Mouse (Mus musculus) forebrain, embryonic 11.5 days (tissue): ENCODE results near the gene Sirt6. TPM values are rescaled to one million over a fixed set of nuclear protein-coding genes. Genes with fewer than 3 reads are reported as not detected.

Experiments used
- ATAC-seq: fragments of 200-750 bp; cut with Nextera tagmentation; replicated peaks from 2 replicates; pipeline ENCODE4 v1.8.0; 2017; ENCODE audit warnings: moderate TSS enrichment; ENCODE audit not compliant: low FRiP score
- DNase-seq: peaks from one replicate; pipeline ENCODE4 v3.0.0-alpha.2; 2017; ENCODE audit warnings: low spot score
- H3K27ac ChIP-seq: fragments of 300-500 bp; sonication (generic); 2 replicates; pipeline ENCODE4 v1.5.1; 2014; ENCODE audit warnings: low read depth, low read length
- H3K27me3 ChIP-seq: fragments of 300-500 bp; sonication (generic); 2 replicates; pipeline ENCODE4 v1.6.1; 2014; ENCODE audit warnings: mild to moderate bottlenecking, low read length, mixed read lengths; ENCODE audit not compliant: control insufficient read depth, insufficient read depth
- H3K36me3 ChIP-seq: fragments of 300-500 bp; sonication (generic); 2 replicates; pipeline ENCODE4 v1.6.1; 2014; ENCODE audit warnings: mild to moderate bottlenecking, low read length, moderate library complexity, mixed read lengths; ENCODE audit not compliant: control insufficient read depth, insufficient read depth
- H3K4me1 ChIP-seq: fragments of 300-500 bp; sonication (generic); replicated peaks from 2 replicates; pipeline ENCODE4 v1.6.1; 2014; ENCODE audit warnings: low read length, mixed read lengths; ENCODE audit not compliant: control insufficient read depth, insufficient read depth
- H3K4me2 ChIP-seq: fragments of 300-500 bp; sonication (generic); 2 replicates; pipeline ENCODE4 v1.6.1; 2014; ENCODE audit warnings: low read depth, mild to moderate bottlenecking, low read length, moderate library complexity, mixed read lengths; ENCODE audit not compliant: severe bottlenecking
- H3K4me3 ChIP-seq: fragments of 300-500 bp; sonication (generic); 2 replicates; pipeline ENCODE4 v1.5.1; 2014; ENCODE audit warnings: low read depth, low read length
- H3K9ac ChIP-seq: fragments of 300-500 bp; sonication (generic); 2 replicates; pipeline ENCODE4 v1.6.1; 2014; ENCODE audit warnings: low read length
- H3K9me3 ChIP-seq: fragments of 300-500 bp; sonication (generic); 2 replicates; pipeline ENCODE4 v1.6.1; 2016; ENCODE audit warnings: low read length, mixed read lengths; ENCODE audit not compliant: control insufficient read depth
- WGBS: fragments of 180-500 bp; shearing (Covaris S2); extraction: QIAGEN DNeasy Blood & Tissue Kit; methylation state at CpG from one replicate; pipeline ENCODE4 v1.1.7; 2014; 5-methylcytosine and 5-hydroxymethylcytosine counted together
- polyA plus RNA-seq: library from polyadenylated mRNA; unstranded; fragments of >200 nt; fragmentation: Nextera tagmentation; extraction: Ambion mirVana; gene quantifications from 2 replicates; pipeline ENCODE4 v1.2.1, GENCODE M21; 2014

Gene Sirt6
- polyA plus RNA-seq, 1 experiment from 2014 or later: 45.0 TPM

DNA sequence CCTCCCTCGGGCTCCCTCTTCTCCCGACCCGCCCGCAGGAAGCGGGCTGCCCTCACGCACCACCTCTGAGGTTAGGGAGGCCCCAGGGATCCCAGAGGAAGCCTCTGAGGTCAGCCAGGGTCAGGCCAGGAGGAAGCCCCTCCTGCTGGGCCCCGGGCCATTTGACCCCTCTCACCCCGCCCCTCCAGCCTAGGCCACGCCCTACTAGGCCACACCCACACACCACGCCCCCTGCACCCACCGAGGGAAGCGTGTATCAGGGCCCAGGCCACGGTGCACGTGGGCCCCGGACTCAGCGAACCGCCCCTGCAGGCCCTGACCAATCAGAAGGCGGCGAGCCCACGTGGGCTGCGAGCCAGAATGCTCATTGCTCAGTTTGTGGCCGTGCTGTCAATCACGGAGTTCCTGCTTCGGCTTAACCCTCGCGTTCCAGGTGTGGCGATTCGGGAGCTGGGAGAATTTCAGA is 26.8 kb downstream of the Sirt6 start, which contains the start of gene Tle6:
Tle6 (minus strand) TSS at position 336 of the 466 bp plus-strand sequence.
- ATAC-seq: peak; percentile 86
- H3K4me1 ChIP-seq: peaks cover 22% of the 10 kb centered on the region
- WGBS: under 1% methylated on average over 28 of the region's 28 CpGs
- no peak within 1 kb of the TSS for H3K27ac ChIP-seq
- H3K9ac ChIP-seq: no peak within 1 kb of the TSS
- peak; percentile 98 for DNase-seq
- H3K9me3 ChIP-seq: no peaks in the 10 kb centered on the region
- H3K4me3 ChIP-seq: no peak within 1 kb of the TSS; the same call in 1 of the 2 replicates
- H3K36me3 ChIP-seq: no peaks in the 10 kb centered on the region
- H3K27me3 ChIP-seq: peaks cover 51% of the 10 kb centered on the region
- peak within 1 kb of the TSS; percentile 31; the same call in 1 of the 2 replicates for H3K4me2 ChIP-seq

DNA sequence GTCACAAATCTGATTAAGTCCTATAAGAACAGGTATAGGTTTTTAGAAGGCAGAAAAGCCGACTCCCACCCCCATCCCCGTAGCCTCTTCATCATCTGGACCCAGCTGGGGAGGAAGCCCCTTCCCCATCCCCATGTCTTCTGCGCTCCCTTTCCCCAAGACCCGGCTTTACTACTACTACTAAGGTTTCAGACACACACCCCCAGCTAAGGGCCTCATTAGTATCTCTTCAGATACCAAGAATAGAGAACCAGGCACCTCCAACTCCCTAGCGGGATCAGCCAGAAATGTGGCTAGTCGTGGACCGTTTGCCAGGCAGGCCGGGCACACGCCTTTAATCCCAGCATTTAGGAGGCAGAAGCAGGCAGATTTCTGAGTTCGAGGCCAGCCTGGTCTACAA is 27.5 kb downstream of the Sirt6 start:
- H3K27me3 ChIP-seq: peaks cover 58% of the 10 kb centered on the region
- WGBS: 54% methylated on average over 10 of the region's 10 CpGs
- ATAC-seq (no peak), DNase-seq (no peak)
- H3K4me1 ChIP-seq: peaks cover 25% of the 10 kb centered on the region
- H3K36me3 ChIP-seq: no peaks in the 10 kb centered on the region
- H3K9ac ChIP-seq: no peak overlapping the region
- no peak overlapping the region for H3K27ac ChIP-seq
- no peaks in the 10 kb centered on the region for H3K9me3 ChIP-seq
- no peak overlapping the region for H3K4me3 ChIP-seq
- H3K4me2 ChIP-seq: no peak overlapping the region; the same call in 1 of the 2 replicates

DNA sequence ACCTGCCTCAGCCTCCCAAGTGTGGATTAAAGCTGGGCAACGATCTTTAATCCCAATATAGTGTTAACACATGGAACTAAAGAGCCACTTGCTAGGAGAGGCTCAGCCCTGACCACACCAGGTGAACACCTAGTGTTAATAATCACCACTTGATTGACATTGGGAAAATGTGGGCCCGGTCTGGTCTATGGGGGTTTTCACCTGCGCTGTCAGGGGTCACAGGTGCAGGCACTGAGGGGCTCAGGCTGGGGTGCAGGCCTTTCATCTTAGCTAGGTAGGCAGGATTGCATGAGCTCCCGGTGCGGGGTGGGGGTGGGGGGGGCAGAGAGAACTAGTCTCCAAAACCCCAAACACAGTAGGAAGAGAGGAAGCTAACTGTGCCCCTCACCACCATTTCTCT is 28.0 kb downstream of the Sirt6 start:
- ATAC-seq: no peak
- Histone ChIP-seq H3K9ac (no peak overlapping the region), H3K4me1 (peaks cover 23% of the 10 kb centered on the region), H3K4me3 (no peak overlapping the region), H3K4me2 (no peak overlapping the region), H3K36me3 (no peaks in the 10 kb centered on the region), H3K27ac (no peak overlapping the region), H3K27me3 (peaks cover 63% of the 10 kb centered on the region), H3K9me3 (no peaks in the 10 kb centered on the region)
- no peak for DNase-seq
- WGBS: 84% methylated on average over 5 of the region's 5 CpGs

DNA sequence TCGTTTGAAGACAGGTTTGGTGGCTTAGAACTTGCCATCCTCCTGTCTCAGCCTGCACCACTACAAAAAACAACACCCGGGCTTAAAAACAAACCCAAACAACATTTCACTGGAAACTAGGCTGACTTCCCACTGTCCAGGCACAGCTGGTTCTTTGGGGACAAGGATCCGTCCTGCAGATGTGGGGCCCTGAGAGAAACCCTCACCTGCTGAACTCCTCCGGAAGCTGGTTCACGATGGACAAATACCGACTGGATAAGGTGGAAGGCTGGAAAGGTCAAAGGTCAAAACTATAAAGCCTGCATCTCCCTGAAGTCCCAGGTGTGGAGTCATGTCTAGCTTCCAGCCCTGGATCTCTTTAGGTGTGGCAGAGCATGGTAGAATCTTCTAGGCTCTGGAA is 28.7 kb downstream of the Sirt6 start:
- WGBS: 53% methylated on average over 6 of the region's 6 CpGs
- H3K27me3 ChIP-seq: peaks cover 68% of the 10 kb centered on the region
- no peak overlapping the region for H3K9ac ChIP-seq
- no peak overlapping the region for H3K4me3 ChIP-seq
- H3K4me2 ChIP-seq: no peak overlapping the region
- no peaks in the 10 kb centered on the region for H3K9me3 ChIP-seq
- no peak for ATAC-seq
- peaks cover 22% of the 10 kb centered on the region for H3K4me1 ChIP-seq
- no peak overlapping the region for H3K27ac ChIP-seq
- H3K36me3 ChIP-seq: no peaks in the 10 kb centered on the region
- no peak for DNase-seq

DNA sequence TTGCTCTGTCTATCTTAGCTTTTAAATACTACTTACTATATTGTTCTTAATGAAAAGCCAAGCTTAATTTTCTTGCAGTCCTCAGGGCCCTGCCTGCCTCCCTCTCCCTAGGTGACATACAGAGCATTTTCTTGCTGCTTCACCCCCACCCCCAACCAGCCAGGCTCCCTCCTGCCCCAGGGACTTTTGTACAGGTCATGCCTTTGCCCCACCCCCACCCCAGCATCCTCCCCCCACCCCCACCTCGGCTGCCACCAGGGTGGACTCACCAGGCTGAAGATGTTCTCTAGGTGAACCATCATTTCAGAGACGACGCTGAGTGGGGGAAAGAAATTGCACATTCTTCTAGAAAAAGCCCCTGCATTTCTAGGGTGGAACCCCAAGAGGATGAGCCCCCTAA is 29.3 kb downstream of the Sirt6 start:
- Histone ChIP-seq H3K9ac (no peak overlapping the region), H3K4me3 (no peak overlapping the region), H3K4me1 (peaks cover 22% of the 10 kb centered on the region), H3K4me2 (no peak overlapping the region), H3K27me3 (peaks cover 69% of the 10 kb centered on the region), H3K9me3 (no peaks in the 10 kb centered on the region), H3K27ac (no peak overlapping the region), H3K36me3 (no peaks in the 10 kb centered on the region)
- 41% methylated on average over 3 of the region's 3 CpGs for WGBS
- ATAC-seq (no peak), DNase-seq (no peak)

DNA sequence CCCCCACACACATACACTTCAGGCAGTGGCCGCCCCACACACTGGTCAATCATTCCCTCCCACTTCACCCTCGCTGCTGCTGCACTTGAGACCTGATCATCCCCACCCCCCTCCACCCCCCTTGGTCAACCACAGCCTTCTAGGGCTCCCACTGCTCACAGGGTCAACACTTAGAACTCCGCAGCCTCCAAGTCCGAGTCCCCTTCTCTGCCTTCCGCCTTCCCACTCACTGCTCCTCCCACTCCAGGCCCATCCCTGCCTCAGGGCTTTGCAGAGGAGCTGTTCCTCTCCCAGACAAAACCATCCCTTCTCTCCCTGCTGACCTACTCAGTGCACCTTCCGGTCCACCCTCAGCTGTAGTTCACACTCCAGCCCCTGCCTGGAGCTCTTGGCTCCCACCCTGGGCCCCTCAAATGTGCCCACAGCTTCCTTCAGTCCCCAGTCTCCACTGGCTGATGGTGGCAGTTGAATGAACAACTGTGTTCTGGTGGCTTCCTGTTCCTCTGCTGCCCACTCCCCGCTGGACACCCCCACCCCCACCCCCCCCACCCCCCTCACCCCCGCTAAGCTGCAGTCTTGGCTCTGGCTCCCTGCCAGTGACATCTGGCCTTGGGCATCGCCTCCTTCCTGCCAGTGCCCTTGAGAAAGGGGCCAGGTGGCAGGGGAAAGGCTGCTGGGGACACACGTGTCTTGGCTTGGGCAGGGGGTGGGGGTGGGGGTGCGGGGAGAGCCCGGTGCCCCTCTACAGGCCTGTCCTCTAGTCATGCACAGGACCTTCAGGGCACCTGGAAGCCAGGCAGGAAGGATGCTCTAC is 30.3 kb downstream of the Sirt6 start:
- H3K4me2 ChIP-seq: peak overlapping the region; percentile 26; the same call in 1 of the 2 replicates
- no peak overlapping the region for H3K4me3 ChIP-seq
- DNase-seq (peak; percentile 63), ATAC-seq (peak; percentile 6; the same call in 1 of the 2 replicates)
- H3K9me3 ChIP-seq: no peaks in the 10 kb centered on the region
- 0 out of 2 replicates have a peak overlapping the region, but pooled peaks have one; percentile 17 for H3K9ac ChIP-seq
- no peaks in the 10 kb centered on the region for H3K36me3 ChIP-seq
- peaks cover 22% of the 10 kb centered on the region for H3K4me1 ChIP-seq
- H3K27me3 ChIP-seq: peaks cover 66% of the 10 kb centered on the region
- H3K27ac ChIP-seq: no peak overlapping the region
- WGBS: 6% methylated on average over 9 of the region's 12 CpGs

DNA sequence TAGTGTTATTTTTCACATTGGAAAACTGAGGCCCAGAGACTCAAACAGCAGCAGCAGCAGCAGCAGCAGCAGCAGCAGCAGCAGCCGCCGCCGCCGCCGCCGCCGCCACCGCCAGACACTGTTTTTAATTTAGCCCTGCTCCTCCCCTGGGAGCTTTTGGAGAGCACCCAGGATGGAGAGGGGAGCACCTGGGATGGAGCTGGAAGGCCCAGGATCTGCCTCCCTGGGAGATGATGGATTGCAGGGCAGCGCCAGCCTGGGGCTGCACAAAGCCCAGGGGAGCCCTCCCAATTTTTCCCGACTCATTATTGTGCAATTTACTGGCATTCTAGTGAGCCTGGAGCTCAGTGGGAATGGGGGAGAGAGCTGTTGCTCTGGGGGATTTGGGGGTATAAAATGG is 31.0 kb downstream of the Sirt6 start:
- 2% methylated on average over 10 of the region's 10 CpGs for WGBS
- no peak for DNase-seq
- H3K9ac ChIP-seq: 0 out of 2 replicates have a peak overlapping the region, but pooled peaks have one; percentile 17
- no peaks in the 10 kb centered on the region for H3K36me3 ChIP-seq
- no peak overlapping the region for H3K4me3 ChIP-seq
- ATAC-seq: no peak
- no peak overlapping the region for H3K27ac ChIP-seq
- peaks cover 61% of the 10 kb centered on the region for H3K27me3 ChIP-seq
- H3K9me3 ChIP-seq: no peaks in the 10 kb centered on the region
- peak overlapping the region; percentile 26; the same call in 1 of the 2 replicates for H3K4me2 ChIP-seq
- peaks cover 22% of the 10 kb centered on the region for H3K4me1 ChIP-seq

DNA sequence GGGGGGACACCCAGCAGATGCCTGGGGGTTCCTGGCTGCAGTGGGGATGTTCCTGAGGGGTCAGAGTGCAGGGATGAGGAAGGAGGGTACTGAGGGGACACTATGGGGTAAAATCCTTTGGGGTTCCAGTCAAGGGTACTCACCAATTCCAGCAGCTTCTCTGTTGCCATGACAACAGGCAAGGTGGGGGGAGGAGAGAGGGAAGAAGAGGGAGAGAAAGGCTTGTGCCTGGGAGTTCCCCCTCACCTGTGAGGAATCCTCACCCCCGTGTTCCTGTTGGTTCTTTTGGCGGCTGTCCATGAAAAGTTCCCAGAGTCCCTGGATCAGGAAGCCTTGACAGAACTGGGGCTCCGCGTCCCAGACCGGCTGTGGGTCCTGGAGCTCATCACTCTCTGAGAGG is 32.0 kb downstream of the Sirt6 start:
- H3K4me2 ChIP-seq: no peak overlapping the region
- H3K9ac ChIP-seq: no peak overlapping the region
- WGBS: 43% methylated on average over 5 of the region's 5 CpGs

More for the DNA sequence above, 32.0 kb downstream of the Sirt6 start:
- no peak for ATAC-seq
- Histone ChIP-seq H3K4me3 (no peak overlapping the region), H3K4me1 (peaks cover 20% of the 10 kb centered on the region), H3K9me3 (no peaks in the 10 kb centered on the region), H3K27me3 (peaks cover 55% of the 10 kb centered on the region), H3K27ac (no peak overlapping the region), H3K36me3 (no peaks in the 10 kb centered on the region)
- DNase-seq: no peak
